Mouse (Mus musculus) lung, postnatal 0 days (tissue): Measurements from ENCODE around the gene Zfp385b. TPM values are rescaled to one million over a fixed set of nuclear protein-coding genes. Genes with fewer than 3 reads are reported as not detected.
"Not testable (repeated sequence)": the region's sequence is repeated elsewhere in the genome, so short reads cannot be mapped to it uniquely, and the experiment has no call there.

ENCODE experiments used
- ATAC-seq: fragments of 200-750 bp; cut with Nextera tagmentation; 2 replicates; pipeline ENCODE4 v1.8.0; 2017; ENCODE audit warnings: moderate library complexity
- DNase-seq: peaks from one replicate; pipeline ENCODE4 v3.0.0-alpha.2; 2016; ENCODE audit warnings: low spot score
- H3K27ac ChIP-seq: fragments of 300-500 bp; sonication (generic); 2 replicates; pipeline ENCODE4 v1.5.1; 2014; ENCODE audit warnings: antibody characterized with exemption, mild to moderate bottlenecking, low read length, mixed read lengths
- H3K27me3 ChIP-seq: fragments of 300-500 bp; sonication (generic); replicated peaks from 2 replicates; pipeline ENCODE4 v1.6.1; 2014; ENCODE audit warnings: low read length, mixed read lengths; ENCODE audit not compliant: insufficient read depth
- H3K36me3 ChIP-seq: fragments of 300-500 bp; sonication (generic); 2 replicates; pipeline ENCODE4 v1.6.1; 2014; ENCODE audit warnings: low read length, mixed read lengths; ENCODE audit not compliant: insufficient read depth
- H3K4me1 ChIP-seq: fragments of 300-500 bp; sonication (generic); 2 replicates; pipeline ENCODE4 v1.6.1; 2014; ENCODE audit warnings: antibody characterized with exemption, low read depth, low read length, mixed read lengths; ENCODE audit not compliant: insufficient read depth
- H3K4me2 ChIP-seq: fragments of 300-500 bp; sonication (generic); replicated peaks from 2 replicates; pipeline ENCODE4 v1.6.1; 2014; ENCODE audit warnings: low read depth, mild to moderate bottlenecking, low read length, moderate library complexity, mixed read lengths
- H3K4me3 ChIP-seq: fragments of 300-500 bp; sonication (generic); 2 replicates; pipeline ENCODE4 v1.5.1; 2014; ENCODE audit warnings: low read depth, low read length
- H3K9ac ChIP-seq: fragments of 300-500 bp; sonication (generic); replicated peaks from 2 replicates; pipeline ENCODE4 v1.6.1; 2014; ENCODE audit warnings: low read depth, mild to moderate bottlenecking
- H3K9me3 ChIP-seq: fragments of 300-500 bp; sonication (generic); 2 replicates; pipeline ENCODE4 v1.6.1; 2016; ENCODE audit warnings: low read length, mixed read lengths
- CTCF ChIP-seq: IDR thresholded peaks from 2 replicates; pipeline ENCODE4 v1.5.1; 2016; ENCODE audit warnings: antibody characterized with exemption, mild to moderate bottlenecking
- EP300 ChIP-seq: IDR thresholded peaks from 2 replicates; pipeline ENCODE4 v1.6.1; 2016; ENCODE audit warnings: antibody characterized with exemption, mild to moderate bottlenecking, control low read depth
- WGBS: fragments of 180-500 bp; shearing (Covaris S2); extraction: QIAGEN DNeasy Blood & Tissue Kit; methylation state at CpG from one replicate; pipeline ENCODE4 v1.1.7; 2014; 5-methylcytosine and 5-hydroxymethylcytosine counted together
- polyA plus RNA-seq: library from polyadenylated mRNA; unstranded; fragments of >200 nt; fragmentation: Nextera tagmentation; extraction: Ambion mirVana; gene quantifications from 2 replicates; pipeline ENCODE4 v1.2.1, GENCODE M21; 2015

Zfp385b gene
- polyA plus RNA-seq, 1 experiment from 2014 or later: 13.9 TPM

DNA sequence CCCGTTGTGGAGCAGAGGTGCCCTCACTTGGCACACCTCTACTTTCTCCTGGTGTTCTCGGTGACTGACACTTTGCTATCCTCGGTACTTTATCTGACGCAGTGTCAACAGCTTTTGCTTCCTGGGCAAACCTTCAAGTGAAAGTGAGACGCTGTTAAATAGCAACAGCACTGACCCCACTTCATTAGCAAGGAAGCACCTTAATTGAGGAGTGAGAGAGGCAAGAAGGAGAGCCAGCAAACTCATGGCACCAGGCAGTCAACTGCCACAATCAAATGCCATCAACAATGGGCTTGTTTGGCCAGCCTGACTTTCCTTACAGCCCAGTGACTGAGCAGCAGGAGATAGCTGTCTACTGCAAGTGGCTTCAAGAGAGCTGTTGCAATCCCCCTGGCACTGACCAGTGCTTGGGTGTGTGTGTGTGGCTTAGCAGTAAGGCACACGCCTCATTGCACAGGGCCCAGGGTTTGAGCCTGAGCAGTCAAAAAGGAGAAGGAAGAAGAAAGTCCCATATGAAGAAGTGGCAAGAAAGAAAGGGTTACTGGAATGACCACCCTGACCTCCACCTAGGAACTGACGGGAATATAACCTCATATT, 365.0 kb downstream of the Zfp385b start:
- no peak overlapping the region for H3K27ac ChIP-seq
- peak; percentile 36 for DNase-seq
- TF ChIP-seq CTCF (no peak), EP300 (no peak)

DNA sequence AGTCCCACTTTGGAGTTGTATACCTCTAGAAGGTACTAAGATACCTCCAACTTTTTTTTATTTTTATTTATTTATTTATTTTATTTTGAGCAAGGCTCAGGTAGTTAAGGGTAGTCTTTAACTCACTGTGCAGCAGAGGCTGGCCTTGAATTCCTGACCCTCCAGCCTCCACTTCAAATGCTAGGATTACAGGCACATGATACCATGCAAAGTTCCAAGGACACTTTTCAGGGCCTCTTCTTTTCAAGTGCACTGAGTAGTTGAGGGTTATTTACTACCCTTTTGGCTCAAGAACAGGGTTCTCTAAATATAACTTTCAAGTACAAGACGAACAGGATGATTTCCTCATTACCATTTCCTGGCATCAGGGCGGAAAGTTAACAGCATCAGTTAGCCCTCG, 365.7 kb downstream of the Zfp385b start:
- Histone ChIP-seq H3K4me2 (no peak overlapping the region), H3K27ac (no peak overlapping the region)

More for the DNA sequence above, 365.0 kb downstream of the Zfp385b start:
- Histone ChIP-seq H3K9me3 (no peaks in the 10 kb centered on the region), H3K27me3 (no peaks in the 10 kb centered on the region), H3K4me3 (no peak overlapping the region), H3K36me3 (no peaks in the 10 kb centered on the region), H3K4me2 (no peak overlapping the region), H3K9ac (no peak overlapping the region), H3K4me1 (peaks cover 9% of the 10 kb centered on the region; the same call in 1 of the 2 replicates)
- 34% methylated on average over 7 of the region's 7 CpGs for WGBS
- ATAC-seq: peak; percentile 51; the same call in 1 of the 2 replicates

DNA sequence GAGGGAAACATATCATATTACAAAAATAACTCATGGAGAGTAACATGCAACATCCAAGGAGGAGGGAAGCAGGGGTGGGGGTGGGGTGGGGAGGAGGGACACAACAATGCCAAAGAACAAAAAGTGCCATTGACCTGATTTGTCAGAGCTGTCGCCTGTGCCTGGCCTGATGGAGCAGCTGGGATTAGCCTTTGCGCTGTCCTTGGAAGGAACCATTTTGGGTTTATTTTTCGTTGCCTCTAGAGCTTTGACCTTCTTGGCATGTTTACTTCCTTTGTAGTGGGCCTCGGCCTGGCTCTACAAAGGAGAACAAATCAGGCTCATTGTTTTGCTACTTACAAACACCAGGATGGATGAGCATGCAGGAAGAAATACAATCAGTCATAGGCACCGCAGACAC, 369.4 kb downstream of the Zfp385b start:
- H3K27ac ChIP-seq, ATAC-seq, H3K9ac ChIP-seq, DNase-seq, H3K4me2 ChIP-seq, H3K4me1 ChIP-seq, H3K4me3 ChIP-seq, H3K9me3 ChIP-seq, H3K36me3 ChIP-seq, H3K27me3 ChIP-seq: not testable (repeated sequence)
- 29% methylated on average over 5 of the region's 5 CpGs for WGBS

More for the DNA sequence above, 365.7 kb downstream of the Zfp385b start:
- Histone ChIP-seq H3K36me3 (no peaks in the 10 kb centered on the region), H3K4me3 (no peak overlapping the region), H3K9me3 (no peaks in the 10 kb centered on the region), H3K9ac (no peak overlapping the region), H3K4me1 (peaks cover 9% of the 10 kb centered on the region; the same call in 1 of the 2 replicates), H3K27me3 (no peaks in the 10 kb centered on the region)
- ATAC-seq (peak; percentile 62), DNase-seq (peak; percentile 49)
- TF ChIP-seq EP300: peak; percentile 87
- TF ChIP-seq CTCF: no peak
- 16% methylated on average over 3 of the region's 3 CpGs for WGBS

DNA sequence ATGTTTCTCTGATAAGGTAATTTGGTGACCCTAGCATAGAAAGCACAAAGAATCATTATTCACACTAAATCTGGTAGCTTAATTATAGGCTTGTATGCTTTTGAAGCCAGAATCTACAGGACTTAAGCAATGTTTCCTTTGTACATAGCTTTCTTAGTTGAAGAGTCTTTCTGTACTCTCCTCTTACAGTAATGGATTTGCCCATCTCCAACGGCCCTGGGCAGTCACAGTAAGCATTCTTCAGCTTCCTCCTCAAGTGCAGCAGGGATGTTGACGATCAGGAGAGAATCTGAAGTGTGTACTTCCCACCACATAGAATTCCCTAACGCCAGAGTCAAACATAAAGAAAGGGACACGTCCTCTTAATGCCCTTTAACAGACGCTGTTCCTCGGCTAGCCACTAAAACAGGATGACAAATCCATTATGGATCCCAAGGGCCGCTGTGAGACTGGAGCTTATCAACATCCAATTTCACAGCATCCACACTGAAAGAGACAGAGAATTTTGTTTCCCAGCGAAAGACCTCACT, 370.4 kb downstream of the Zfp385b start:
- DNase-seq (peak; percentile 68), ATAC-seq (peak; percentile 80)
- Histone ChIP-seq H3K4me3 (no peak overlapping the region), H3K27me3 (no peaks in the 10 kb centered on the region), H3K4me2 (no peak overlapping the region), H3K9ac (no peak overlapping the region), H3K9me3 (no peaks in the 10 kb centered on the region), H3K36me3 (no peaks in the 10 kb centered on the region), H3K4me1 (peaks cover 6% of the 10 kb centered on the region; the same call in 1 of the 2 replicates), H3K27ac (no peak overlapping the region)
- TF ChIP-seq EP300 (peak; percentile 65), CTCF (no peak)
- 18% methylated on average over 8 of the region's 8 CpGs for WGBS

DNA sequence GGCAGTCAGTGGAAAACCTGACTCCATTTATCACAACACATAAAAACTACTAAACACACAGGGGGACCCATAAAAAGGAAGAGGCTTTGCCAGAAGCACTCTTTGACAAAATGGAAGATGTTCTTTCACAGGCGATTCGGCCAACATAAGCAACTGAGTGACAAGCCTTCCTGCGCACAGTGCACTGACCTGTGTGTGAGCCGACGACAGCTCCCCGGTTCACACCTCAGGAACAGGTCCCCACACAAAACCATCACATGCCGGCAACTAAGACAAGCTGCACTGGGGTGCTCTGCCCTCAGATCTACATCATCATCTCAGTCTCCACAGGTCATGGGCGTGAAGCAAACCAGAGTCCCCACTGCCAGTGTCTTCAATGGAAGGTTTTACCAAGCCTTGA, 375.2 kb downstream of the Zfp385b start:
- TF ChIP-seq CTCF (no peak), EP300 (no peak)
- WGBS: 91% methylated on average over 8 of the region's 8 CpGs
- Histone ChIP-seq H3K4me2 (no peak overlapping the region), H3K27me3 (no peaks in the 10 kb centered on the region), H3K4me1 (no peaks in the 10 kb centered on the region), H3K36me3 (no peaks in the 10 kb centered on the region), H3K9ac (no peak overlapping the region), H3K4me3 (no peak overlapping the region), H3K27ac (no peak overlapping the region), H3K9me3 (no peaks in the 10 kb centered on the region)
- ATAC-seq (no peak), DNase-seq (no peak)

DNA sequence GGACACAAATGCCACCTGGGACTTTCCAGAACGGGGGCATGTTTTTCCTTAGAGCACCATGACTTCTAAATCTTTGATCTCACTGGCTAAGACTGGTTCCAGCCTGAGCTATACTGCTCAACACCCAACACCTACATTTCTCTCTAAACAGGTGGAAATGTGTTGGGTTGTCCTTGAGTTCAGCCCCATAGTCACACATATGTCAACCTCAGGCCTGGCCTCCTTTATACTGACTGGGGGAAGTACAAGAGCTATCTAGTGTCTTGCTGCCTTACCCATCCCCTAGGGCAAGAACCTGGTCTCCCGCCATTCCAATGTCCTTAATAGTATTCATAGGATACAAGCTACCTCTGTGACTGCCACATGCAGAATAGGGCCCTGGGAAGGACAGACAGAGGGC, 378.8 kb downstream of the Zfp385b start:
- whole genome bisulfite sequencing: 81% methylated on average over 2 of the region's 2 CpGs
- Histone ChIP-seq H3K27me3 (no peaks in the 10 kb centered on the region), H3K9ac (no peak overlapping the region), H3K9me3 (no peaks in the 10 kb centered on the region), H3K4me1 (no peaks in the 10 kb centered on the region; the same call in 1 of the 2 replicates), H3K27ac (no peak overlapping the region), H3K4me3 (no peak overlapping the region), H3K4me2 (no peak overlapping the region), H3K36me3 (no peaks in the 10 kb centered on the region)
- ATAC-seq (no peak), DNase-seq (no peak)
- TF ChIP-seq CTCF: no peak
- no peak for TF ChIP-seq EP300
